Mouse (Mus musculus): ENCODE measurements around the gene Ccdc63.

DNA sequence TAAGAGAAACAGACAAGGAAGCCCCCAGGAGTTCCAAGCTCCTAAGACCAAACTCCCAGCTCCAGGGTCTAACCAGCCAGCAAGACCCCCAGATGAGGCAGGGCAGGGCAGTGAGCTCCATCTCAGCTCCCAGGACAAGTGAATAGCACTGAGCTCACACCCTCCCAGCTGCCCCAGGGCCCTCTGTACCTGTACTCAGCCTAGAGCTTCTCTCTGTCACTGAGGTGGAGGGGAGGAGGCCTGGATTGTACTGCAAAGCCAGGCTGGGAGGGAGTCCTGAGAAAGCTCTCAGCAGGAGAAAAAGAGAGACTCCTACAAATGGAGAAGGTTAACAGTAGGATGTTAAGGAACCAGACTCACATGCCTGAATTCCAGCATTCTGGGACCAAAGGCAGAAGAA, 6.0 kb upstream of the Ccdc63 start:
- no peak for TF ChIP-seq CTCF (IDR thresholded peaks at IDR 0.05; ENCODE audit: borderline replicate concordance, extremely low read depth, insufficient read depth, insufficient read length)
- no peak for TF ChIP-seq POLR2A (IDR thresholded peaks at IDR 0.05; ENCODE audit: borderline replicate concordance, extremely low read depth, insufficient read depth, insufficient read length, poor library complexity, severe bottlenecking)

Data from brain, embryonic 14.5 days (tissue).